Mouse (Mus musculus): ENCODE data around the gene Olfr1392. TPM values are rescaled to one million over a fixed set of nuclear protein-coding genes. Genes with fewer than 3 reads are reported as not detected.
"Not testable (repeated sequence)": the region's sequence is repeated elsewhere in the genome, so short reads cannot be mapped to it uniquely, and the experiment has no call there.

Olfr1392 gene
- polyA plus RNA-seq (2012; rRNA removed) = 0.13 and 0.15 TPM in 2 replicates

GRCm38 (mm10) chr11:49284982-49285381 lies at the start of gene Olfr1392:
Gene Olfr1392, plus strand, starts transcription at chr11:49285282.
- WGBS = 18% methylated on average over 1 of the region's 1 CpGs
- not testable (repeated sequence) for H3K27me3 ChIP-seq (ENCODE audit: control insufficient read depth, insufficient read depth, low read length); H3K4me3 ChIP-seq (ENCODE audit: control insufficient read depth, insufficient read depth, low read length); H3K4me1 ChIP-seq (replicated peaks; ENCODE audit: control insufficient read depth, insufficient read depth, low read length); DNase-seq; H3K27ac ChIP-seq (ENCODE audit: control insufficient read depth, insufficient read depth, low read length); H3K36me3 ChIP-seq (ENCODE audit: control insufficient read depth, insufficient read depth, low read length)

GRCm38 (mm10) chr11:49235459-49236207 lies 49.4 kb upstream of the Olfr1392 start:
- Histone ChIP-seq H3K27ac (ENCODE audit: control insufficient read depth, insufficient read depth, low read length) (no peak overlapping the region), H3K4me1 (replicated peaks; ENCODE audit: control insufficient read depth, insufficient read depth, low read length) (no peaks in the 10 kb centered on the region), H3K36me3 (ENCODE audit: control insufficient read depth, insufficient read depth, low read length) (no peaks in the 10 kb centered on the region), H3K27me3 (ENCODE audit: control insufficient read depth, insufficient read depth, low read length) (no peaks in the 10 kb centered on the region), H3K4me3 (ENCODE audit: control insufficient read depth, insufficient read depth, low read length) (no peak overlapping the region)
- no peak for DNase-seq
- TF ChIP-seq POLR2A (IDR thresholded peaks at IDR 0.05; ENCODE audit: control insufficient read depth, extremely low read depth, insufficient read depth, low read length, poor library complexity) (no peak), CTCF (IDR thresholded peaks at IDR 0.05; ENCODE audit: borderline replicate concordance, control insufficient read depth, extremely low read depth, insufficient read depth, low read length, poor library complexity) (no peak)
- WGBS = 80% methylated on average over 3 of the region's 3 CpGs

- no peaks in the 10 kb centered on the region for H3K27me3 ChIP-seq (ENCODE audit: control insufficient read depth, insufficient read depth, low read length)
- no peak overlapping the region for H3K27ac ChIP-seq (ENCODE audit: control insufficient read depth, insufficient read depth, low read length)
- no peak for DNase-seq
- TF ChIP-seq POLR2A (IDR thresholded peaks at IDR 0.05; ENCODE audit: control insufficient read depth, extremely low read depth, insufficient read depth, low read length, poor library complexity) (no peak), CTCF (IDR thresholded peaks at IDR 0.05; ENCODE audit: borderline replicate concordance, control insufficient read depth, extremely low read depth, insufficient read depth, low read length, poor library complexity) (no peak)
- H3K4me3 ChIP-seq (ENCODE audit: control insufficient read depth, insufficient read depth, low read length) = no peak overlapping the region
- WGBS = 96% methylated on average over 1 of the region's 1 CpGs
- H3K4me1 ChIP-seq (replicated peaks; ENCODE audit: control insufficient read depth, insufficient read depth, low read length) = no peaks in the 10 kb centered on the region
- H3K36me3 ChIP-seq (ENCODE audit: control insufficient read depth, insufficient read depth, low read length) = no peaks in the 10 kb centered on the region
Measured at GRCm38 (mm10) chr11:49236891-49237290, 48.2 kb upstream of the Olfr1392 start.

GRCm38 (mm10) chr11:49237532-49237931 lies 47.5 kb upstream of the Olfr1392 start:
- Histone ChIP-seq H3K27me3 (ENCODE audit: control insufficient read depth, insufficient read depth, low read length) (no peaks in the 10 kb centered on the region), H3K4me3 (ENCODE audit: control insufficient read depth, insufficient read depth, low read length) (no peak overlapping the region), H3K36me3 (ENCODE audit: control insufficient read depth, insufficient read depth, low read length) (no peaks in the 10 kb centered on the region), H3K27ac (ENCODE audit: control insufficient read depth, insufficient read depth, low read length) (no peak overlapping the region), H3K4me1 (replicated peaks; ENCODE audit: control insufficient read depth, insufficient read depth, low read length) (no peaks in the 10 kb centered on the region)
- TF ChIP-seq CTCF (IDR thresholded peaks at IDR 0.05; ENCODE audit: borderline replicate concordance, control insufficient read depth, extremely low read depth, insufficient read depth, low read length, poor library complexity) = no peak
- no peak for TF ChIP-seq POLR2A (IDR thresholded peaks at IDR 0.05; ENCODE audit: control insufficient read depth, extremely low read depth, insufficient read depth, low read length, poor library complexity)
- no peak for DNase-seq
- 88% methylated on average over 2 of the region's 2 CpGs for WGBS

GRCm38 (mm10) chr11:49240310-49240709 lies 44.8 kb upstream of the Olfr1392 start:
- no peak for DNase-seq
- Histone ChIP-seq H3K36me3 (ENCODE audit: control insufficient read depth, insufficient read depth, low read length) (no peaks in the 10 kb centered on the region), H3K27ac (ENCODE audit: control insufficient read depth, insufficient read depth, low read length) (no peak overlapping the region), H3K4me3 (ENCODE audit: control insufficient read depth, insufficient read depth, low read length) (no peak overlapping the region), H3K4me1 (replicated peaks; ENCODE audit: control insufficient read depth, insufficient read depth, low read length) (peaks cover 7% of the 10 kb centered on the region), H3K27me3 (ENCODE audit: control insufficient read depth, insufficient read depth, low read length) (no peaks in the 10 kb centered on the region)
- TF ChIP-seq POLR2A (IDR thresholded peaks at IDR 0.05; ENCODE audit: control insufficient read depth, extremely low read depth, insufficient read depth, low read length, poor library complexity) (no peak), CTCF (IDR thresholded peaks at IDR 0.05; ENCODE audit: borderline replicate concordance, control insufficient read depth, extremely low read depth, insufficient read depth, low read length, poor library complexity) (no peak)
- 96% methylated on average over 1 of the region's 1 CpGs for WGBS

GRCm38 (mm10) chr11:49240874-49241273 lies 44.2 kb upstream of the Olfr1392 start:
- no peaks in the 10 kb centered on the region for H3K36me3 ChIP-seq (ENCODE audit: control insufficient read depth, insufficient read depth, low read length)
- DNase-seq = no peak
- H3K27ac ChIP-seq (ENCODE audit: control insufficient read depth, insufficient read depth, low read length) = no peak overlapping the region
- WGBS = 38% methylated on average over 4 of the region's 4 CpGs
- TF ChIP-seq CTCF (IDR thresholded peaks at IDR 0.05; ENCODE audit: borderline replicate concordance, control insufficient read depth, extremely low read depth, insufficient read depth, low read length, poor library complexity) (no peak), POLR2A (IDR thresholded peaks at IDR 0.05; ENCODE audit: control insufficient read depth, extremely low read depth, insufficient read depth, low read length, poor library complexity) (no peak)
- no peaks in the 10 kb centered on the region for H3K27me3 ChIP-seq (ENCODE audit: control insufficient read depth, insufficient read depth, low read length)
- no peak overlapping the region for H3K4me3 ChIP-seq (ENCODE audit: control insufficient read depth, insufficient read depth, low read length)
- peaks cover 12% of the 10 kb centered on the region for H3K4me1 ChIP-seq (replicated peaks; ENCODE audit: control insufficient read depth, insufficient read depth, low read length)

- H3K27me3 ChIP-seq (ENCODE audit: control insufficient read depth, insufficient read depth, low read length) = no peaks in the 10 kb centered on the region
- H3K27ac ChIP-seq (ENCODE audit: control insufficient read depth, insufficient read depth, low read length) = no peak overlapping the region
- TF ChIP-seq CTCF (IDR thresholded peaks at IDR 0.05; ENCODE audit: borderline replicate concordance, control insufficient read depth, extremely low read depth, insufficient read depth, low read length, poor library complexity) (no peak), POLR2A (IDR thresholded peaks at IDR 0.05; ENCODE audit: control insufficient read depth, extremely low read depth, insufficient read depth, low read length, poor library complexity) (no peak)
- H3K4me3 ChIP-seq (ENCODE audit: control insufficient read depth, insufficient read depth, low read length) = no peak overlapping the region
- no peak for DNase-seq
- H3K4me1 ChIP-seq (replicated peaks; ENCODE audit: control insufficient read depth, insufficient read depth, low read length) = peaks cover 13% of the 10 kb centered on the region
- 5% methylated on average over 1 of the region's 1 CpGs for WGBS
- no peaks in the 10 kb centered on the region for H3K36me3 ChIP-seq (ENCODE audit: control insufficient read depth, insufficient read depth, low read length)
Measured at GRCm38 (mm10) chr11:49241471-49241870, 43.6 kb upstream of the Olfr1392 start.

Data from thymus, adult 2 months (tissue).